Mouse (Mus musculus) regulatory T cell (primary cell): ENCODE measurements around the gene Pofut2.

Experiments used
- in situ Hi-C: fragments of 300-600 bp; cut with MboI, MseI; formaldehyde crosslinking; loops from one replicate; pipeline ENCODE4 v1.15.1; 2025; ENCODE audit warnings: high pct_unique_total_duplicates

The Pofut2 gene

DNA sequence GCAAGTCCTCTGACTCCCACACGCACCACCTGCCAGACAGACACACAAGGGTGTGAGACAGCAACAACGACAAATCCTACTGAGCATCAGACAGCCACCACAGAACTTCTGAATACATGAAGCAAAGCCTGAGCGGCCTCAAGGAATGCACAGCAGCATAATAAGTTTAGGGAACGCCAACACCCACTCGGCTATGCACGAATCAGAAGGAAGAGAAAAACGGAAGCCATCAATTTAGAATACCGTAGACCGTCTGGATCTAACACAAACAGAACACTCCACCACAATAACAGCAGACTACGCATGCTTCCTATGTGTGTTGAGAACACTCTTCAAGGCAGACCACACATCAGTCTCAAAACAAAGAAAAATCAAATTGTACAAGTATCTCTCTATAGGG is 50.0 kb downstream of the Pofut2 start:
- in situ Hi-C loops: no loop called here

DNA sequence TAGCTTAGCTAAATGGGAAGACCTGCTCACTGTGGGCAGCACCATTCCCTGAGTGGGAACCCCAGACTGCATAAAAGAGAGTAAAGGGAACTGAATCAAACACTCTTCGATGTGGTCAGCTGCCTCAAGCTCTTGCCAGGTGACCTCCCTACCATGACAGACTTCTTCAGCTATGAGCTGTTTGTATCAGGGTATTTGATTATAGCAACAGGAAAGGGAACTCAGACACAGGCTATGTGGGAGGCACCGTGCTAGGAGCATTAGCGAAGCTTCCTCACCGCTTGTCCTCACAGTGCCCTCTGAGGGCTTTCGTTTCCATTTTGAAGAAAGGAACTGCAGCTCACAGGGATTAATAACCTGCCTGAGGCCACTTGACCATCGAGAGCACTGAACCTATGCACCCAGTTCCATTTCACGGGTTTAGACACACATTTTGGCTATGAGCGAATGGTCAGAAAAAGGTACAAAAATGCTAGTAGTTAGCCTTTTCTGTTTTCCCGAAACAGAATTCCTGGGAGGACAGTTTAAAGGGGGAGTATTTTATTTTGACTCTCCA is 55.8 kb downstream of the Pofut2 start:
- in situ Hi-C loops: no loop called here

- in situ Hi-C loops: no loop called here
Measured at GRCm38 (mm10) chr10:77315682-77316081, 56.7 kb downstream of the Pofut2 start.
